Mouse (Mus musculus): ENCODE measurements around the gene Snph. TPM values are rescaled to one million over a fixed set of nuclear protein-coding genes. Genes with fewer than 3 reads are reported as not detected.

The Snph gene
- polyA plus RNA-seq, 2 experiments, result 0.62 to 1.5 TPM

GRCm38 (mm10) chr2:151580945-151581344 lies 51.4 kb downstream of the Snph start:
- no peak overlapping the region for H3K27ac ChIP-seq (replicated peaks; ENCODE audit: low read depth, low read length)
- no peak overlapping the region for H3K4me2 ChIP-seq (replicated peaks; ENCODE audit: low read depth, low read length, severe bottlenecking)
- H3K27me3 ChIP-seq (ENCODE audit: control insufficient read depth, insufficient read depth, low read length), result no peaks in the 10 kb centered on the region
- peaks cover 3% of the 10 kb centered on the region; the same call in 1 of the 2 replicates for H3K4me1 ChIP-seq (ENCODE audit: control insufficient read depth, insufficient read depth, low read length)
- ATAC-seq (ENCODE audit: low FRiP score, low read depth) (no peak), DNase-seq (ENCODE audit: low spot score) (no peak)
- H3K36me3 ChIP-seq (ENCODE audit: control insufficient read depth, insufficient read depth, low read length), result no peaks in the 10 kb centered on the region
- H3K9ac ChIP-seq (ENCODE audit: low read depth, low read length, severe bottlenecking), result no peak overlapping the region
- no peak overlapping the region for H3K4me3 ChIP-seq (replicated peaks; ENCODE audit: low read length)
- no peaks in the 10 kb centered on the region for H3K9me3 ChIP-seq (ENCODE audit: control insufficient read depth, low read length)
- TF ChIP-seq POLR2A (IDR thresholded peaks at IDR 0.05; ENCODE audit: borderline replicate concordance, extremely low read depth, insufficient read depth, insufficient read length), result no peak
- WGBS, result 36% methylated on average over 1 of the region's 1 CpGs

GRCm38 (mm10) chr2:151579183-151579582 lies 53.2 kb downstream of the Snph start:
- DNase-seq (ENCODE audit: low spot score) (no peak), ATAC-seq (ENCODE audit: low FRiP score, low read depth) (no peak)
- TF ChIP-seq POLR2A (IDR thresholded peaks at IDR 0.05; ENCODE audit: borderline replicate concordance, extremely low read depth, insufficient read depth, insufficient read length), result no peak
- Histone ChIP-seq H3K4me3 (replicated peaks; ENCODE audit: low read length) (no peak overlapping the region), H3K27ac (replicated peaks; ENCODE audit: low read depth, low read length) (no peak overlapping the region), H3K4me2 (replicated peaks; ENCODE audit: low read depth, low read length, severe bottlenecking) (no peak overlapping the region), H3K9me3 (ENCODE audit: control insufficient read depth, low read length) (no peaks in the 10 kb centered on the region), H3K36me3 (ENCODE audit: control insufficient read depth, insufficient read depth, low read length) (no peaks in the 10 kb centered on the region), H3K4me1 (ENCODE audit: control insufficient read depth, insufficient read depth, low read length) (peaks cover 6% of the 10 kb centered on the region; the same call in 1 of the 2 replicates), H3K27me3 (ENCODE audit: control insufficient read depth, insufficient read depth, low read length) (no peaks in the 10 kb centered on the region), H3K9ac (ENCODE audit: low read depth, low read length, severe bottlenecking) (no peak overlapping the region)
- WGBS, result 52% methylated on average over 4 of the region's 4 CpGs

- 3% methylated on average over 38 of the region's 38 CpGs for WGBS
- Histone ChIP-seq H3K36me3 (ENCODE audit: control insufficient read depth, insufficient read depth, low read length) (no peaks in the 10 kb centered on the region), H3K27ac (replicated peaks; ENCODE audit: low read depth, low read length) (peak overlapping the region; percentile 22), H3K4me3 (replicated peaks; ENCODE audit: low read length) (peak overlapping the region; percentile 41), H3K9ac (ENCODE audit: low read depth, low read length, severe bottlenecking) (peak overlapping the region; percentile 54), H3K27me3 (ENCODE audit: control insufficient read depth, insufficient read depth, low read length) (no peaks in the 10 kb centered on the region), H3K4me1 (ENCODE audit: control insufficient read depth, insufficient read depth, low read length) (peaks cover 6% of the 10 kb centered on the region; the same call in 1 of the 2 replicates), H3K4me2 (replicated peaks; ENCODE audit: low read depth, low read length, severe bottlenecking) (peak overlapping the region; percentile 61), H3K9me3 (ENCODE audit: control insufficient read depth, low read length) (no peaks in the 10 kb centered on the region)
- DNase-seq (ENCODE audit: low spot score), result peak; percentile 87
- TF ChIP-seq POLR2A (IDR thresholded peaks at IDR 0.05; ENCODE audit: borderline replicate concordance, extremely low read depth, insufficient read depth, insufficient read length), result 0 out of 2 replicates have a peak, but pooled peaks have one; percentile 51
- ATAC-seq (ENCODE audit: low FRiP score, low read depth), result peak; percentile 90
Measured at GRCm38 (mm10) chr2:151575699-151576389, 56.5 kb downstream of the Snph start.

GRCm38 (mm10) chr2:151575119-151575698 lies 57.2 kb downstream of the Snph start:
- no peaks in the 10 kb centered on the region for H3K27me3 ChIP-seq (ENCODE audit: control insufficient read depth, insufficient read depth, low read length)
- TF ChIP-seq POLR2A (IDR thresholded peaks at IDR 0.05; ENCODE audit: borderline replicate concordance, extremely low read depth, insufficient read depth, insufficient read length), result no peak
- H3K9me3 ChIP-seq (ENCODE audit: control insufficient read depth, low read length), result no peaks in the 10 kb centered on the region
- H3K27ac ChIP-seq (replicated peaks; ENCODE audit: low read depth, low read length), result peak overlapping the region; percentile 22
- no peaks in the 10 kb centered on the region for H3K36me3 ChIP-seq (ENCODE audit: control insufficient read depth, insufficient read depth, low read length)
- peaks cover 6% of the 10 kb centered on the region; the same call in 1 of the 2 replicates for H3K4me1 ChIP-seq (ENCODE audit: control insufficient read depth, insufficient read depth, low read length)
- peak; percentile 77 for DNase-seq (ENCODE audit: low spot score)
- H3K4me2 ChIP-seq (replicated peaks; ENCODE audit: low read depth, low read length, severe bottlenecking), result peak overlapping the region; percentile 61
- H3K9ac ChIP-seq (ENCODE audit: low read depth, low read length, severe bottlenecking), result peak overlapping the region; percentile 54
- ATAC-seq (ENCODE audit: low FRiP score, low read depth), result no peak
- H3K4me3 ChIP-seq (replicated peaks; ENCODE audit: low read length), result peak overlapping the region; percentile 41
- 20% methylated on average over 7 of the region's 7 CpGs for WGBS

- ATAC-seq (ENCODE audit: low FRiP score, low read depth), result no peak
- no peak overlapping the region for H3K4me3 ChIP-seq (replicated peaks; ENCODE audit: low read length)
- no peak overlapping the region for H3K27ac ChIP-seq (replicated peaks; ENCODE audit: low read depth, low read length)
- no peak for TF ChIP-seq POLR2A (IDR thresholded peaks at IDR 0.05; ENCODE audit: borderline replicate concordance, extremely low read depth, insufficient read depth, insufficient read length)
- H3K36me3 ChIP-seq (ENCODE audit: control insufficient read depth, insufficient read depth, low read length), result no peaks in the 10 kb centered on the region
- H3K4me1 ChIP-seq (ENCODE audit: control insufficient read depth, insufficient read depth, low read length), result peaks cover 6% of the 10 kb centered on the region; the same call in 1 of the 2 replicates
- H3K4me2 ChIP-seq (replicated peaks; ENCODE audit: low read depth, low read length, severe bottlenecking), result no peak overlapping the region
- WGBS, result 70% methylated on average over 5 of the region's 5 CpGs
- no peaks in the 10 kb centered on the region for H3K9me3 ChIP-seq (ENCODE audit: control insufficient read depth, low read length)
- no peak overlapping the region for H3K9ac ChIP-seq (ENCODE audit: low read depth, low read length, severe bottlenecking)
- no peaks in the 10 kb centered on the region for H3K27me3 ChIP-seq (ENCODE audit: control insufficient read depth, insufficient read depth, low read length)
- no peak for DNase-seq (ENCODE audit: low spot score)
Measured at GRCm38 (mm10) chr2:151574607-151575006, 57.8 kb downstream of the Snph start.

Data from limb, embryonic 14.5 days (tissue).